Mouse (Mus musculus) lung, embryonic 14.5 days (tissue): ENCODE measurements around the gene Dlat. TPM values are rescaled to one million over a fixed set of nuclear protein-coding genes. Genes with fewer than 3 reads are reported as not detected.

Source experiments
- ATAC-seq: fragments of 200-750 bp; cut with Nextera tagmentation; 2 replicates; pipeline ENCODE4 v1.8.0; 2017; ENCODE audit warnings: mild to moderate bottlenecking, moderate TSS enrichment, moderate library complexity; ENCODE audit not compliant: insufficient read depth
- DNase-seq: peaks from one replicate; pipeline ENCODE4 v3.0.0-alpha.2; 2015
- H3K27ac ChIP-seq: fragments of 300-500 bp; sonication (generic); 2 replicates; pipeline ENCODE4 v1.5.1; 2014; ENCODE audit warnings: low read depth, mild to moderate bottlenecking, moderate library complexity
- H3K27me3 ChIP-seq: fragments of 300-500 bp; sonication (generic); 2 replicates; pipeline ENCODE4 v1.6.1; 2014; ENCODE audit warnings: low read length, control low read depth; ENCODE audit not compliant: insufficient read depth
- H3K36me3 ChIP-seq: fragments of 300-500 bp; sonication (generic); 2 replicates; pipeline ENCODE4 v1.6.1; 2014; ENCODE audit warnings: control low read depth; ENCODE audit not compliant: insufficient read depth
- H3K4me1 ChIP-seq: fragments of 300-500 bp; sonication (generic); 2 replicates; pipeline ENCODE4 v1.6.1; 2014; ENCODE audit warnings: antibody characterized with exemption, control low read depth; ENCODE audit not compliant: insufficient read depth
- H3K4me2 ChIP-seq: fragments of 300-500 bp; sonication (generic); 2 replicates; pipeline ENCODE4 v1.6.1; 2014; ENCODE audit warnings: mild to moderate bottlenecking
- H3K4me3 ChIP-seq: fragments of 300-500 bp; sonication (generic); 2 replicates; pipeline ENCODE4 v1.5.1; 2014; ENCODE audit warnings: low read depth, low read length
- H3K9ac ChIP-seq: fragments of 300-500 bp; sonication (generic); 2 replicates; pipeline ENCODE4 v1.6.1; 2014
- H3K9me3 ChIP-seq: fragments of 300-500 bp; sonication (generic); 2 replicates; pipeline ENCODE4 v1.6.1; 2016; ENCODE audit warnings: low read depth, low read length, control low read depth
- CTCF ChIP-seq: IDR thresholded peaks from 2 replicates; pipeline ENCODE4 v1.5.1; 2016; ENCODE audit warnings: antibody characterized with exemption, low read depth
- WGBS: fragments of 180-500 bp; shearing (Covaris S2); extraction: QIAGEN DNeasy Blood & Tissue Kit; methylation state at CpG from one replicate; pipeline ENCODE4 v1.1.7; 2014; 5-methylcytosine and 5-hydroxymethylcytosine counted together
- polyA plus RNA-seq: library from polyadenylated mRNA; unstranded; fragments of >200 nt; fragmentation: Nextera tagmentation; extraction: Ambion mirVana; gene quantifications from 2 replicates; pipeline ENCODE4 v1.2.1, GENCODE M21; 2014

The Dlat gene
- polyA plus RNA-seq, 1 experiment from 2014 or later: 53.7 TPM

GRCm38 (mm10) chr9:50696851-50697705 is 37.5 kb upstream of the Dlat start:
- H3K27me3 ChIP-seq: peaks cover 13% of the 10 kb centered on the region; the same call in 1 of the 2 replicates
- WGBS: 51% methylated on average over 12 of the region's 12 CpGs
- peaks cover 3% of the 10 kb centered on the region for H3K36me3 ChIP-seq
- no peak for TF ChIP-seq CTCF
- H3K27ac ChIP-seq: no peak overlapping the region
- H3K4me2 ChIP-seq: peak overlapping the region; percentile 100
- H3K9me3 ChIP-seq: no peaks in the 10 kb centered on the region
- H3K4me1 ChIP-seq: peaks cover 4% of the 10 kb centered on the region; the same call in 1 of the 2 replicates
- ATAC-seq (no peak), DNase-seq (no peak)
- 0 out of 2 replicates have a peak overlapping the region, but pooled peaks have one; percentile 15 for H3K4me3 ChIP-seq
- H3K9ac ChIP-seq: no peak overlapping the region

DNA sequence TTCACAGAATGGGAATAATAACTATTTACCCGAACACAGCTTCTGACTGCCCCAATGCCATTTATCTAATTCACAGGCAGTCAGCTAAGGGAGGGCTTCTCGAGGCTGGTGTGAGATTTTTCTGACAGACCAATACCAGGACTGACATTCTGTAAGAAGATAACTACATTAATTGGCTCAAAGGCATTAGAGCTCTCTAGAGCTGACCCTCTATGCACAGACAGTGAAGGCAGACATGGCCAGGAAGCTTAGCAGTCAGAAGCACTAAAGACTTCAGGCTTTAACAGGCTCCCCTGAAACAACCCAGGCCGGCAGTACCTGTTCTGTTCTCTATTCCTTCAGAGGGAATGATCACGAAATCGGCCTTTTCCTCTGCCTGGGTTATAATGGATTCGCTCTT is 35.6 kb upstream of the Dlat start:
- 81% methylated on average over 6 of the region's 6 CpGs for WGBS
- H3K27ac ChIP-seq: no peak overlapping the region
- ATAC-seq: no peak

DNA sequence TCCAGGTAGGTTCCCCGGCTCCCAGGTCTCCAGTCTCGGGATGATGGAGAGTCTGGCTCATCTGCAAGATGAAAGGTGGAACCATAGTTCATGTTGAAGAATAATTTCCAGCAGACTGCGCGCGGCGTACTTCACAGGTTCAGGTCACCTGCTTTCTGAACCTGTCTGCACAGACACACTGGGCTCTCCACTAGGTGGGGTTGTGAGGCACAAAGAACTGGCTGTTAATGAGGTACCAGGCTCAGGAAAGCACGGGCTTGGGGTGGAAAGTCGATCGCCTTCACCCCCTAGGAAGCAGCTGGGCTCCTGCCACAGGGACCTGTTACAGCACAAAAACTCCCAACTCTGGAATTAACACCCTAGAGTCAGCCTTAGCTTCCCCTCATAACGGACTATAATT is 34.1 kb upstream of the Dlat start:
- 24% methylated on average over 10 of the region's 10 CpGs for WGBS
- DNase-seq: peak; percentile 68

More for the DNA sequence above, 35.6 kb upstream of the Dlat start:
- H3K27me3 ChIP-seq: peaks cover 13% of the 10 kb centered on the region; the same call in 1 of the 2 replicates
- H3K36me3 ChIP-seq: peaks cover 3% of the 10 kb centered on the region
- H3K4me2 ChIP-seq: no peak overlapping the region
- no peaks in the 10 kb centered on the region for H3K9me3 ChIP-seq
- H3K4me3 ChIP-seq: no peak overlapping the region
- H3K9ac ChIP-seq: no peak overlapping the region
- TF ChIP-seq CTCF: no peak
- no peak for DNase-seq
- peaks cover 4% of the 10 kb centered on the region; the same call in 1 of the 2 replicates for H3K4me1 ChIP-seq

GRCm38 (mm10) chr9:50692626-50693580 is 33.3 kb upstream of the Dlat start:
- H3K36me3 ChIP-seq: peaks cover 8% of the 10 kb centered on the region
- H3K4me2 ChIP-seq: peak overlapping the region; percentile 2; the same call in 1 of the 2 replicates
- no peak for TF ChIP-seq CTCF
- no peak overlapping the region for H3K27ac ChIP-seq
- WGBS: 32% methylated on average over 13 of the region's 13 CpGs
- ATAC-seq (peak; percentile 41; the same call in 1 of the 2 replicates), DNase-seq (no peak)
- H3K27me3 ChIP-seq: no peaks in the 10 kb centered on the region
- H3K9me3 ChIP-seq: no peaks in the 10 kb centered on the region
- H3K9ac ChIP-seq: no peak overlapping the region
- no peak overlapping the region for H3K4me3 ChIP-seq
- H3K4me1 ChIP-seq: no peaks in the 10 kb centered on the region

More for the DNA sequence above, 34.1 kb upstream of the Dlat start:
- Histone ChIP-seq H3K4me3 (no peak overlapping the region), H3K9ac (no peak overlapping the region), H3K4me1 (peaks cover 4% of the 10 kb centered on the region; the same call in 1 of the 2 replicates), H3K36me3 (peaks cover 8% of the 10 kb centered on the region), H3K27ac (no peak overlapping the region), H3K27me3 (peaks cover 5% of the 10 kb centered on the region; the same call in 1 of the 2 replicates), H3K4me2 (no peak overlapping the region), H3K9me3 (no peaks in the 10 kb centered on the region)
- peak; percentile 47; the same call in 1 of the 2 replicates for ATAC-seq
- peak; percentile 73 for TF ChIP-seq CTCF

DNA sequence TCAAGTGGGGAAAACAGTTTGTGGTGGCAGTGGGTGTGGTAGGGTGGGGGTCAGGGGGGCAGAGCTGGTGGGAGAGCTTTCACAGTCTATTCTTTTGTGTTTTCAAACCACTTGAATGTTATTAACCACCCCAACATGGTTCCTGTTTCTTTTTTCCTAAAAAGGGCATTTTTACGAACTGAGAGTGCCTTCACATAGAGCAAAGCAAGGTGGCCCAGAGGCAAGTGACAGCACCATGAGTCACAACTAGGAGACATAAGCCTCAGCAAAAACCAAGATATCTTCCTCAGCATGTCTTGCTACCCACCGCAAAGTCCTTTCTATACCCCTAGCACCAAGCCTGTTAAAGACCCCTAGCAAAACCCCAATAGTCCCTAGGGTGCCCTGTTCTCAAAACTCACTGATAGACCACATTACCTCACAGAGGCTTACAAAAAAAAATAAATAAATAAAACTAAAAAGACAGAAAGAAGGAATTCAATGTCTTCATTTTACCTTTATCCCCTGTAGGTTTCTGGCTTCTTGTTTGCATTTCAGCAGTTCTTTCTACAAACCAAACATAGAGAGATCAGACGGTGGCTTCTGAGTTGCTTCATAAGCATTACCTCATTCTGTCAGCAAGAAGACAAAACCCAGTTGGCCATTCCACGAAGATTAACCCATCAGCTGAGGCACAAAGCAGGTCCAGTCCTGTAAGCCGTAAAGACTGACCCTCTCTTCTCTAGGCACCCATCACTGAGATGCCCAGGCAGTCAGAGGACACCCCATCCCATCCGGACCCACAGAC is 27.5 kb upstream of the Dlat start:
- WGBS: 74% methylated on average over 6 of the region's 6 CpGs

GRCm38 (mm10) chr9:50681727-50682126 is 22.1 kb upstream of the Dlat start:
- Histone ChIP-seq H3K9me3 (no peaks in the 10 kb centered on the region), H3K4me1 (no peaks in the 10 kb centered on the region), H3K9ac (no peak overlapping the region), H3K4me2 (no peak overlapping the region), H3K27ac (no peak overlapping the region), H3K36me3 (peaks cover 27% of the 10 kb centered on the region; the same call in 1 of the 2 replicates), H3K27me3 (no peaks in the 10 kb centered on the region), H3K4me3 (no peak overlapping the region)
- 68% methylated on average over 7 of the region's 7 CpGs for WGBS
- no peak for ATAC-seq
- no peak for TF ChIP-seq CTCF
- no peak for DNase-seq

More for the DNA sequence above, 27.5 kb upstream of the Dlat start:
- no peak overlapping the region for H3K4me2 ChIP-seq
- H3K27me3 ChIP-seq: no peaks in the 10 kb centered on the region
- DNase-seq (no peak), ATAC-seq (no peak)
- no peak for TF ChIP-seq CTCF
- no peaks in the 10 kb centered on the region for H3K4me1 ChIP-seq
- no peak overlapping the region for H3K4me3 ChIP-seq
- no peak overlapping the region for H3K27ac ChIP-seq
- H3K9me3 ChIP-seq: no peaks in the 10 kb centered on the region
- peaks cover 19% of the 10 kb centered on the region; the same call in 1 of the 2 replicates for H3K36me3 ChIP-seq
- no peak overlapping the region for H3K9ac ChIP-seq
